Mouse (Mus musculus) mesoderm, embryonic 11.5 days (tissue): ENCODE measurements around the gene Tnfsf12.
"Not testable (repeated sequence)": the region's sequence is repeated elsewhere in the genome, so short reads cannot be mapped to it uniquely, and the experiment has no call there.

Experiments used
- DNase-seq: peaks from one replicate; pipeline ENCODE4 v3.0.0-alpha.2; 2012; ENCODE audit warnings: low read depth, low spot score

Tnfsf12 gene

GRCm38 (mm10) chr11:69704613-69705010 is 9.0 kb upstream of the Tnfsf12 start:
- no peak for DNase-seq

GRCm38 (mm10) chr11:69703814-69704612 is 8.4 kb upstream of the Tnfsf12 start:
- DNase-seq, result no peak

GRCm38 (mm10) chr11:69703381-69703780 is 7.7 kb upstream of the Tnfsf12 start:
- DNase-seq, result not testable (repeated sequence)

GRCm38 (mm10) chr11:69702886-69703285 is 7.2 kb upstream of the Tnfsf12 start:
- not testable (repeated sequence) for DNase-seq

- DNase-seq, result no peak
These were observed 3.9 kb upstream of the Tnfsf12 start for GRCm38 (mm10) chr11:69699595-69699994.

- no peak for DNase-seq
These were observed 2.9 kb upstream of the Tnfsf12 start for GRCm38 (mm10) chr11:69698574-69698973.

GRCm38 (mm10) chr11:69697396-69697795 is 1.7 kb upstream of the Tnfsf12 start:
- no peak for DNase-seq

- DNase-seq, result no peak
These were observed 646 bp downstream of the Tnfsf12 start for GRCm38 (mm10) chr11:69695046-69695360.

- no peak for DNase-seq
These were observed 2.2 kb downstream of the Tnfsf12 start for GRCm38 (mm10) chr11:69693421-69693965.

GRCm38 (mm10) chr11:69692863-69693262 is 2.8 kb downstream of the Tnfsf12 start:
- no peak for DNase-seq

GRCm38 (mm10) chr11:69692196-69692811 is 3.3 kb downstream of the Tnfsf12 start:
- DNase-seq, result no peak

- no peak for DNase-seq
These were observed 5.8 kb downstream of the Tnfsf12 start for GRCm38 (mm10) chr11:69689891-69690290.

GRCm38 (mm10) chr11:69687061-69687460 is 8.6 kb downstream of the Tnfsf12 start:
- no peak for DNase-seq

GRCm38 (mm10) chr11:69686377-69686776 is 9.3 kb downstream of the Tnfsf12 start:
- no peak for DNase-seq

- no peak for DNase-seq
These were observed 10.0 kb downstream of the Tnfsf12 start, which contains the start of gene Tnfsf13 for GRCm38 (mm10) chr11:69685526-69686148. Tnfsf13 (minus strand) TSS chr11:69685784.

GRCm38 (mm10) chr11:69684936-69685335 is 10.7 kb downstream of the Tnfsf12 start:
- no peak for DNase-seq

GRCm38 (mm10) chr11:69684128-69684745 is 11.4 kb downstream of the Tnfsf12 start:
- DNase-seq, result no peak

GRCm38 (mm10) chr11:69683576-69683975 is 12.1 kb downstream of the Tnfsf12 start:
- DNase-seq, result no peak

GRCm38 (mm10) chr11:69682840-69683533 is 12.7 kb downstream of the Tnfsf12 start:
- DNase-seq, result peak; percentile 95

GRCm38 (mm10) chr11:69682209-69682839 is 13.3 kb downstream of the Tnfsf12 start:
- DNase-seq, result no peak
